Mouse (Mus musculus) heart, postnatal 36 days (tissue): ENCODE measurements around the gene Dst. TPM values are rescaled to one million over a fixed set of nuclear protein-coding genes. Genes with fewer than 3 reads are reported as not detected.

ENCODE experiments used
- DNase-seq, 2 experiments: peaks; one replicate each; pipeline ENCODE4 v3.0.0; 2021 to 2022
- intact Hi-C: fragments of 180-260 bp; cut with DNase I; formaldehyde crosslinking; loops from one replicate; pipeline ENCODE4 v1.15.1; 2025
- total RNA-seq, 2 experiments: library from RNA; stranded (reverse); gene quantifications; 2 replicates each; pipeline ENCODE4 v1.2.3; 2021

Gene Dst
- total RNA-seq, 2 experiments from 2014 or later, result 392 to 396 TPM

GRCm38 (mm10) chr1:34074245-34075187, 166.5 kb downstream of the Dst start:
- intact Hi-C loops, result no loop called here
- DNase-seq, result no peak

- intact Hi-C loops, result no loop called here
- DNase-seq, result no peak
Measured at GRCm38 (mm10) chr1:34076701-34077421, 168.8 kb downstream of the Dst start.

- intact Hi-C loops, result no loop called here
- no peak for DNase-seq
Measured at GRCm38 (mm10) chr1:34077422-34077790, 169.4 kb downstream of the Dst start.

- no peak for DNase-seq
- intact Hi-C loops, result no loop called here
Measured at GRCm38 (mm10) chr1:34077941-34078340, 169.9 kb downstream of the Dst start.

GRCm38 (mm10) chr1:34089011-34089410, 181.0 kb downstream of the Dst start:
- intact Hi-C loops, result no loop called here
- no peak for DNase-seq

- intact Hi-C loops, result no loop called here
- no peak for DNase-seq
Measured at GRCm38 (mm10) chr1:34090700-34091099, 182.7 kb downstream of the Dst start.

GRCm38 (mm10) chr1:34093652-34094051, 185.6 kb downstream of the Dst start:
- intact Hi-C loops, result no loop called here
- DNase-seq, result no peak

GRCm38 (mm10) chr1:34094301-34094700, 186.3 kb downstream of the Dst start:
- intact Hi-C loops, result no loop called here
- DNase-seq, result no peak

GRCm38 (mm10) chr1:34095173-34095572, 187.1 kb downstream of the Dst start:
- intact Hi-C loops, result no loop called here

GRCm38 (mm10) chr1:34096923-34097322, 188.9 kb downstream of the Dst start:
- intact Hi-C loops, result no loop called here
- DNase-seq, result no peak

More at GRCm38 (mm10) chr1:34095173-34095572, 187.1 kb downstream of the Dst start:
- DNase-seq, result no peak

- intact Hi-C loops, result no loop called here
- no peak for DNase-seq
Measured at GRCm38 (mm10) chr1:34097640-34098039, 189.6 kb downstream of the Dst start.

- intact Hi-C loops, result no loop called here
- no peak for DNase-seq
Measured at GRCm38 (mm10) chr1:34099439-34099838, 191.4 kb downstream of the Dst start.

- intact Hi-C loops, result loop anchor here (5.0 kb wide), 2 partner anchors 33 to 93 kb away; no protein-coding TSS in a partner anchor
- no peak for DNase-seq
Measured at GRCm38 (mm10) chr1:34100385-34100784, 192.4 kb downstream of the Dst start.

GRCm38 (mm10) chr1:34102604-34103003, 194.6 kb downstream of the Dst start:
- intact Hi-C loops, result loop anchor here (5.0 kb wide), 2 partner anchors 35 to 95 kb away; no protein-coding TSS in a partner anchor

GRCm38 (mm10) chr1:34103176-34103575, 195.2 kb downstream of the Dst start:
- intact Hi-C loops, result loop anchor here (5.0 kb wide), 2 partner anchors 36 to 96 kb away; no protein-coding TSS in a partner anchor

More at GRCm38 (mm10) chr1:34102604-34103003, 194.6 kb downstream of the Dst start:
- DNase-seq, result no peak

GRCm38 (mm10) chr1:34103713-34104172, 195.7 kb downstream of the Dst start:
- no peak for DNase-seq
- intact Hi-C loops, result loop anchor here (5.0 kb wide), 2 partner anchors 36 to 96 kb away; no protein-coding TSS in a partner anchor

More at GRCm38 (mm10) chr1:34103176-34103575, 195.2 kb downstream of the Dst start:
- DNase-seq, result no peak

GRCm38 (mm10) chr1:34104846-34105245, 196.8 kb downstream of the Dst start:
- DNase-seq, result no peak
- intact Hi-C loops, result loop anchor here (5.0 kb wide), 2 partner anchors 38 to 98 kb away; no protein-coding TSS in a partner anchor

- intact Hi-C loops, result no loop called here
- no peak for DNase-seq
Measured at GRCm38 (mm10) chr1:34106606-34107005, 198.6 kb downstream of the Dst start.

GRCm38 (mm10) chr1:34107076-34107475, 199.1 kb downstream of the Dst start:
- no peak for DNase-seq
- intact Hi-C loops, result no loop called here

GRCm38 (mm10) chr1:34109599-34110210, 201.7 kb downstream of the Dst start:
- intact Hi-C loops, result no loop called here
- DNase-seq, result no peak

- DNase-seq, result no peak
- intact Hi-C loops, result no loop called here
Measured at GRCm38 (mm10) chr1:34110862-34111261, 202.8 kb downstream of the Dst start.
